Mouse (Mus musculus) E14TG2a.4 (cell line): ENCODE data around the gene 7420426K07Rik.

ENCODE experiments used
- CTCF ChIP-seq: conservative IDR thresholded peaks from 2 replicates; pipeline ENCODE4 v1.5.1; 2014; ENCODE audit warnings: low read length
- NANOG ChIP-seq: IDR thresholded peaks from 2 replicates; pipeline ENCODE4 v1.6.1; 2014; ENCODE audit warnings: borderline replicate concordance, low read length, mixed read lengths
- POU5F1 ChIP-seq: IDR thresholded peaks from 2 replicates; pipeline ENCODE4 v1.6.1; 2014; ENCODE audit warnings: low read length, borderline replicate concordance

DNA sequence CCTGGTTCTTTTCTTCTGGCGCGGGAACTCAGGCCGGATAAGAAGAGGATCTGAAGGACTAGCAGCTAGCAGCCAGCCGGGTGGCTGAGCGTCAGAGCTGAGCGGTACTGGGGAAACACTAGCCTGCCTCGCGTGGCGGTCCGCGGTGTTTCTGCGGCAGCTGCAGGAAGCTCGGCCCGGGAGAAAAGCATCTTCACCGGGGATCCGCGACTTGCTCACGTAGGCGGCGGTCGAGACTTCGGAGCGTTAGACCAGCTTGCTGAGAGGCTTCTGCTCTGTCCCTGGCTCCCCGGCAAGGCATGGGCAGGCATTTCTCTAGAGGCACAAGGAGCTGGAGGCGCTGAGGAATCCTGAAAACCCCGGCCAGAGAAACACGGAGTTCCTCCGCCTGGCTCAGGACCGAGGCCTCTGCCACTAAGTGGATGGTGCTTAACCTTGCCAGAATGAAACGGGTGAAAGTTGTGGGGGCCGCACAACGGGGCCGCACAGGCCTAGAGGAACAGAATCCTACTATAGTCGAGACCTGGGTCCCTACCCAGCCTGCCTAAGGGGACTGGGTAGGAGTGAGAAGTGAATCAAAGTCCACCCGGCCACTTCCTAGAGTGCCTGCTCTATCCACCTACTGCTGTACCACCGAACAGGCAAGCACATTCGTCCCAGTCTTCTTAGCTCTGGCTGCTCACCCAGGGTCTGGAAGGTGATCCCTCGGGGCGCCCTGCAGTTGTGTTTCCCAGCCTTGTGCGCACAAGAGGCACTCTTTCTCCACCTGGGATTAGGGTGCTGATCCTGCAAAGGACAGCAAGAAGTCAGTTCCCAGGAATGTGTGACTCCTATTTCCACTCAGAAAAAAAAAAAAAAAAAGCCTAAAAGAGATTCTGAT, 49.5 kb downstream of the 7420426K07Rik start:
- TF ChIP-seq CTCF: no peak
- no peak for TF ChIP-seq POU5F1
- TF ChIP-seq NANOG: no peak
